Mouse (Mus musculus): ENCODE data around the gene Yipf1.
A peak's percentile ranks its signal among the peaks of the same experiment; 100 is the strongest.
"Not testable (repeated sequence)": the region's sequence is repeated elsewhere in the genome, so short reads cannot be mapped to it uniquely, and the experiment has no call there.

Yipf1 gene

DNA sequence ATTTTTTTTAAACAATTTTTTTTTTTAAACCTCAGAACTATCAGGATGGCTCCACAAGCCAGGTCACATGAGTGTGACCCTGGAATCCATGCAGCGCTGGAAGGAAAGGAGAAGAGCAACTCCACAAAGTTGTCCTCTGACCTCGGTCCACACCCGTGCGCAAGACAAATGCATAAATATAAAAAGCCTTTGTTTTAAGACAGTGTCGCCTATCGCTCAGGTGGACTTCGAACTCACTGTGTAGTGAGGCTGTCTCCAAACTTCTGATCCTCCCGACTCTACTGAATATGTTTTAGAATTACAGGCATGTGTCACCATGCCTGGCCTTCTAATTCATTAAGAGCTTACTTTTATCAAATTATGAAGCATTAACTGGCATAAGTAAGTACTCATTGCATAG lies 14.4 kb downstream of the Yipf1 start:
- DNase-seq, result no peak

DNA sequence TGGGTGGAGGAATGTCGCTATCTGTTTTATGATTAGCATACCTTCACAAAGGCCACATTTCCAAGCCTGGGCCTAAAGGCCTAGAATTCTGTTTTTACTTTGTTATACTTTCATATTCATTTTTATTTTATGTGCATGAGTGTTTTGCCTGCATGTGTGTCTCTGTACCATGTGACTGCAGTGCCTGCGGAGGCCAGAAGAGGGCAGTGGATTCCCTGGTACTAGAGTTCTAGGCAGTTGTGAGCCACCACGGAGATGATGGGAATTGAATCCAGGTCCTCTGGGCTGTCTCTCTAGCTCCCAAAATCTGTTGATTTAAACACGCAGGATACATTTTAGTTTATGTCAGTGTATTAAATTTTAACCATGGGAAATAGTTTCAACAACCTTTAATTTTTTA lies 19.4 kb downstream of the Yipf1 start:
- no peak for DNase-seq

DNA sequence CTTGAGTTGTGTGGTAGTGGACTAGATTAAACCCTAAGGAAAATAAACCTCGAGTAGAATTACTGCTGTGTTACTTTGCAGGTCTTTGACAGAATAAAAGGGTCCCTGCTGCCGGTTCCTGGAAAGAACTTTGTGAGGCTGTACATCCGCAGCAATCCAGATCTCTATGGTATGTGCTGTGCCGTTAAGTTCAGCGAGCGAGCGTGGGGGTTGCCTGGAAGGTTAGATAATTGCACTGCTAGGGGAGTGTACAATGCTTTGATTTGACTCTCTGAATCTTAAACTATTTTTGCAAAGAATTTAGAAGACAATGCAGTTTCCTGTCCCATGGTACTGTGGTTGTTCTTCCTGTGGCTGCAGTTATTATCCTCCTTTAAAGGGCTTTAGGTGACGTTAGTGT lies 22.2 kb downstream of the Yipf1 start:
- DNase-seq, result no peak

DNA sequence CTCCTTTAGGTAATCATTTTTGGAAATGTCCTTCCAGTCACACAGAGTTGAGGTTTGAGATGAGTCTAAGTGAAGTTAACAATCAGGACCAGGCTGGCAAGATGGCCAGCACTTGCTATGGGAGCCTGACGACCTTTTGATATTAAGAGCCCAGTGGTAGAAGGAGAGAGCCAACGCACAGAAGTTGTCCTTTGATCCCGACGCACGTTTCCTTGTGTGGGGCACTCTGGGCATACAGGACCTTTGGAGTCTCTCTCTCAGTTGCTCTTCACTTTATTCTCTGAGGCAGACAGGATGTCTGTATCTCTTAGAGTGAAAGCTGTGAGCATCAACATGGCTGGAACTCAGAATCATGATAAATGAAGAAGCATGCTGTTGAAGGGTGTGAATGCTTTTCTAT lies 23.3 kb downstream of the Yipf1 start:
- no peak for DNase-seq

DNA sequence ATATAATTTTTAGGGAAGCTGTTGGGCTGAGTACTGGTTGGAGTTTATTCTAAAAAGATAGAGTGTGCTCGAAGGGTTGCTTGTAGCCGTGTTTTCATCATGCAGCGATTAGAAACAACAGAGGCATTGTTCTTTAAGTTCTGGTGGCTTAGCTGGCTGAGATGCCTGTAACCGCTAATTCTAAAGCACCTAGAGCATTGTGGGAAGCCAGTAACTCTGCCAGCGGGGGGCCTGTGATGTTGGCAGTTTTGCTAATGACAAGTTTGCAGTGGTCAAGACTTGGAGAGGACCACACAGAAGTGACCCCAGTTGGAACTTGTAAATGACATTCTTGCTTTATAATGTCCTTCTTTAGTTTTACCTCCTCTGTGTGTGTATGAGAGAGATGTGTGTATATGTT lies 27.2 kb downstream of the Yipf1 start:
- DNase-seq, result no peak

DNA sequence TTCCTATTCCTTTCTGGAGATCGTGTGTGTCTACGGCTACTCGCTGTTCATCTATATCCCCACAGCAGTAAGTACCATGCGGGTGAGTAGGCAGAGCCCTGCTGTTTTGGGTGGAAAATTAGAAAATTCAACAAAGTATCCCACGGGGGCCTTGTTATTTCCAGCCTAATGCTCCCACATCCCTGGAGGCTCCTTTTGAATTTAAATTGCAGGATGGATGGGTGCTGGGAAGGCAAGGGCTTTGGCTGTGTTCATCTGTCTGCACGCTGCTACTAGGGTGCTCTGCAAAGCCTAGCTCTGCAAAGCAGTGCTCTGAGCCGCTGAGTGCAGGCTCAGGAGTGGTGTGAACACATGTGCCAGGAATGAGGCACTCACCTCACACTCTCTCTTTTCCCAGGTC lies 30.4 kb downstream of the Yipf1 start:
- peak; percentile 66 for DNase-seq

DNA sequence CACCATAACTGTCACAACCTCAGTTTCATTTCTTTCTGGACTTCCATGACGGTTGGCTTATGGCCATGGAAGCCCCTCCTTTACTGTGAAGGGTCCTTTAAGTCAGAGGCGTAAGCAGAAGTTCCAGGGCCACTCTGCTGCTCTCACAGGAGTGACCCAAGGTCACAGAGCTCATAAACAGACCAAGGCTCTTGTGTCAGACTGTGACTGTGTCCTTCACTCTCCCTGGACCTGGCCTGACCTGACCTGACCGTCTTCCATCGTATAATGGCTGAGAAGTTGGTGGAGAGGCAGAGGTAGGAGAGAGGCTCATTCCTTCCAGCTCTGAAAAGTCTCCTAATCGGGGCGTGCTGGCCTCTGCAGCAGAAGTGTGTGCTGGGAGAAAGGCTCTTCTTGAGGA lies 33.1 kb downstream of the Yipf1 start:
- DNase-seq, result no peak

DNA sequence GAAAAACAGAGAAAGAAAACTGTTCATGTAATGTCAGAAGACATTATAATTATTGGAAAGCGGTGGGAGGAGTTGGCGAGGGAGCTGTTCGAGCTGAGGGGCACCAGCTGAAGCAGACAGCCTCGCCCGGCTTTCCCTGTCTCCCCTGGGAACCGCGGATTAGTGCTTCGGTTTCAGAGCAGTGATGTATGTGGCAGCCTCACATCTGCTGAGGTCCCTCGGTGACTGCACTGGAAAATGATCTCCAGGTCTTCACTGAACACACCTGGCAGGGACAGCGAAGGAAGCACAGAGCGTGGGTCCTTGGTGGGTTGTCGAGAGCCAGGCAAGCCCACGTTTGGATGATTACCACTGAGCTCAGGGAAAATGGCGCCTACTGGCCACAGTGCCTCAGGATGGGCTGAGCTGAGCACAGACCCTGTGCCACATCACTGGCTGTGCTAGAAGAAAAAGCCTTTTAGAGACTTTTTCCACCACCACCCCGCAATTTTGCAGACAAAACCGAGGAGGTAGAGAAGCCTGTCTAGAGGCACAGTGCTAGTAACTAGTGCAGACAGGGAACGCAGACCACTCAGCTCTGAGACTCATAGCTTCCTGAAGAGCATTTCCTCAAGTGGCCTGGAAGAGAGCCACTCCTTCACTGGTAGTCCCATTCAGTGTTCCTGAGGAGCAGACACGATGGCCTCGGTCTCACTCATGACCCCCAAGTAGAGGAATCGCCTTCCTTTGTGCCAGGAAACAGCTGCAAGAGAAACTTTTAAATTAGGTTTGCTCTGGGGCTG lies 34.6 kb downstream of the Yipf1 start:
- no peak for DNase-seq

DNA sequence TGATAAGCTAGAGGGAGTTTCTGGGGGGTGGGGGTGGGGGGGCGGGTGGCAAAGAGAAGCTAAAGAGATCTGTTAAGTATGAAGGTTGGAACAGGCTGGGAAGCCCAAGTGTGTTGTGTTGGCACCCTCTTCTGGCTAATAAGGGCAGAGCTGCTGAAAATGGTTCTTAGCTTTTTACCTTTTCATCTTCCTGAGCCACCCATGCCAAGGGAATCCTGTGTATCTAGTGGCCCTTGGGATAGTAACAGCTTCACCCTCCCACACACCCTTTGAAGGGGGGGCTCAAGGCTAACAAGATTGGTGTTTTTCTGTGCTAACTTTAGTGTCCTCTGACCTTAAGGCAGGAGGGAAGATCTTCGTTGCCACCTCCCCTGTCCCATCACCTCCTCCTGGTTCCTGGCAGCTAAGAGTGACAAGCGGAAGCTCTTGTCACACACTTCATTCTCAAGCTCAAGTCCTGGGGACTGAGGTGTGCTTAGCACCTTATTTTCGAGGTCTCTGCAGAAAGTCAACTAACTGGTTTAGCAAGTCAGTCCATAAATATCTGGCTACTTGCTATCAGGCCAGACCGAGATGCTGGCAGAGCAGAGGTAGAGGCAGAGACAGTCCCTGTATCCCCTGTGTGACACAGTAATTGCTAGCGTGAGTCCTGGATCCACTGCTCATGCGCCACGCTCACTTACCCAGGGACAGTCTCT lies 35.3 kb downstream of the Yipf1 start:
- DNase-seq, result peak; percentile 38

DNA sequence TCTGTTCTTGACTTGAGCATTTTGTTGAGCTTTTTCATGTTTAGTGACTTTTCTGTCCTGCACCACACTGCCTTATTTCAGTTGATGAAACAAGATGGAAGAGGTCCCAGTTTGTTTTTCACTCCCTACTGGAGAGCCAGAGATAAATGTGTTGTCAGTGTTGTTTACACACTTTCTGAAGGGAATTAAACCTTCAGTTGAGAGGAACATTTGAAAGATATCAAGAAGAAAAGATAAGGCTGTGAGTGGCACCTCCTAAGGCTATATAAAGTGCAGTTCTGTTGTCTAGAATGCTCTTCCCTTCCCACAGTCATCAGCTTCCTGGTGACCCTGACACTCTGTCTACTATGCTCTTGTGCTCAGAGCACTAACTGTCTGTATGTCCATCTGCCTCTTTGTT lies 37.2 kb downstream of the Yipf1 start:
- DNase-seq, result no peak

DNA sequence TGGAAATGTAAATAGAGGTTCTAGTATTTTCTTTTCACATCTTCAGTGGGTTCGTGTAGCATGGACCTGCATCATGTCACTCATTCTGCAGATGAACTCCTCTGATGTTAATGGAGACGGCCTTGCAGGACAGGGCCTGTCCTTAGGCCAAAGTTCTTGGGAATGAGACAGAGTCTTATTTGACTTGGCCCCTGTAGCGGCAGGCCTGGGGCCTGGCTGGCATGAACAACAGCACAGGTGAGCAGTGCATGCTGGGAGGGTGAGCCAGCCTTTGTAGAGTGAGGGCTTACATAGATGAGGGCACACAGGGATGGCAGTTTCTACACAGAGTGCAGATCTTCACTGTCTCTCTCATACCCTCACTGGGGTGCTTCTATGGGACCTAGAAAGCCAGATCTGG lies 39.4 kb downstream of the Yipf1 start:
- no peak for DNase-seq

DNA sequence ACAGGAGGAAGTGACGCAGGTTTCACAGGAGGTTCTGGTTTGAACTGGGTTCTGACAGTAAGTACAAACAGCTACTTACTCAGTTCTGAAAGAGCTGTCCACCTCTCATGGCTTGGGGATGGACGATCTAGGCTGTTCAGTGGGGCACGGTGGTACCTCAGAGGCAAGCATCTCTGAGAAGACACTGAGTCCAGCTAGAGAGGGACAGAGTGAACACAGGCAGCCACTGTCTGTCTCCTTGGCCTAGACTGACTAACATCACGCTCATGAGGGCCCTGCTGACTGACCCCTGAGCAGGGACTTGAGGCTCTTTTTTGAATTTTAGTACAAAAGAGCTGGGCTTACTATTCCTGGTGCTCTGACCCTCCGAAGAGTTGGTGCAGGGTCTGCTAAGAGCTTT lies 40.0 kb downstream of the Yipf1 start:
- no peak for DNase-seq

DNA sequence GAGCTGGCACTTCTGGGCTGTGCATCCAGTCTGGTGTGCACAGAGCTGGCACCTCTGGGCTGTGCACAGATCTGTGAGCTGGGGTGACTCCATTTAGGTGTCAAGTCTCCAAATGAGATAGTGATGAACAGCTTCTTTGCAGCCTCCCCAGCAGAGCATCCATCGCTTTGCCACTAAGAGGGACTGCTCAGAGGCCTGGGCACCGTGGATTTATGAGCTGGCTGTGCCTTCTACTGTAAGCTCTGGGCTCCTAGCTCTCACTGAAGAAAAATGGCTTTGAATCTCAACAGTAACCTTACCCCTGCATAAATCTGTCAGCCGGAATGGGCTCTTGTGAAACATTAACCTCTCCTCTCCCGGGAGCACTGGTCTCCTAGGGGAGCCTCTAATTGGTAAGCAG lies 40.4 kb downstream of the Yipf1 start:
- no peak for DNase-seq

DNA sequence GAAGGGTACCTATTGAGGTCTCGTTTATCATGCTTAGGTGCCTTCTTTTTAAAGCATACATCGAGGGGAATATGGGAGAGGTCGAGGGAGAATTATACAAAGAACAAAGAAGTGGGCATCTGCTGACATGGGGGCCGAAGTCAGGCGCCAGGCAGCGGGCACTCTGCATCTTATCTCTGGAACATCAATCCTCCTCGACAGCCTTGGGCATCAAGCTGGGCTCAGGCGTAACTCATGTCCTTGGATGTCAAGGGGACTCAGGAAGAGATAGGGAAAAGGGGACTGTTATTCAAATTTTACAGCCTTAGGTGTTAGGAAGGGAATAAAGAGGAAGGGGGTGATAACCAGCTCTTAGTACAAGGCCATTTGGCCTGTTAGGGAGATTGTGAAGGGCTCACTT lies 43.0 kb downstream of the Yipf1 start:
- DNase-seq, result not testable (repeated sequence)

DNA sequence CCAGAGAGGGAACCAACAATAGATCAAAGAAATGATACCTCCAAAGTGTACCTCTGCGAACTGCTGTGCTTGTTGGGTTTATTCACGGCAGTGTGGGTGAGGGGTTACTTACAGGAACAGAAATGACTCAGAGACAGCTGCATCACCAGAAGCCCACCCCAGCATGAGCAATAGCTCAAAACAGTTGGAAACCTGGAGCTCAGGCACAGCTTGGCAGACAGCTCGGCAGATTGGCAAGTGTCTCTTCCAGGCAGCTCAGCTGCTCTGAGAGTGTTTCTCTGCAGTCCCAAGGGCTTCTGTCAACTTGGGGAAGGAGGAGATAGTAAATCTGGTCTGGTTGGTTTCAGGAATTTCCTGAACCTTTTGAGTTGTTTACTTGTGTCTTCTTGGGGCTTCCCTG lies 44.3 kb downstream of the Yipf1 start:
- DNase-seq, result peak; percentile 66

DNA sequence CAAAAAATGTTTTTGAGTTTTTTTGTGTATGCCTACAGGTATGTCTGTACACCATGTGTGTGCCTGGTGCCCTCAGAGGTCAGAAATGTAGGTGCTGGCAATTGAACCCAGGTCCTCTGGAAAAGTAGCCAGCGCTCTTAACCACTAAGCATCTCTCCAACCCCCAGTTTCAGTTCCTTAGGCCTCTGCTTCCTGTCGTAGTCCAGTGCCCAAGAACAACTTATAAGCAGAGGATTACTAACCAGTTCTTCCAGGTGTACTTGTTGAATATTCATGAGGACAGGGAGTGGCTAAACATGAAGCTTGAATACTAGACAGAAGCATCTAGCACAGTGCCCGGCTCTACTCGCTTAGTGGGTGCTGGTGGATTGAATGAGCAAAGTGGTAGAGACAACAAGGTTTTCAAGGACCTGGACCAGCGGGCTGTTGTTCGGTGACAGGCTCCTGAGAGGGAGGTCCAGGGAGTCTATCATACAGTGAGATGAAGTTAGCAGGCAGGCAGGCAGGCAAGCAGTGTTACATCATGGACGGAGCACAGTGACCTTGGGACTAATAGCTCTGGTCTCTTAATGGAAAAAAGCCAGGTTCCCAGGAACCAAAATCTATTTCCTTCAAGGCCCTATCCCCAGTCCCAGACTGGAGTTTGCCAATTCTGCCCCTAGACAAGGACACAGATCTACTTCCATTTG lies 46.4 kb downstream of the Yipf1 start:
- DNase-seq, result no peak

DNA sequence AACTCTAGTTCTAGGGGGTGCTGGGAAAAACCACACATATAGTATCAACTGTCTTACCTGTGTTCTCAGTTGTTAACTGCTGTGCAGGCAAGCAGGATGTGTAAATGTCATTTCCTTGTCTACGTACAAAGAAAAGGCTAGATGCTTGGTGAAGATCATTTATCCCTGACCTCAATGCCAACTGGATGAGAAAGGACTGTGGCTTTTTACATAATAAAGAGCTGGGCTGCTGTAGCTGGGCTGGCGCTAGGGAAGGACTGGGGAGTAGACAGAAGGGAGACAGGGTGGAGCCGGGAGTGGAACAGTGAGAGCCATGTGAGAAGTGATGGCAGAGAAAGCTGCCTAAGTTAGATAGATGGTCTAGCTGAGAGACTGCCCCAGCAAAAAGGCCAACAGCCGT lies 48.6 kb downstream of the Yipf1 start:
- no peak for DNase-seq

DNA sequence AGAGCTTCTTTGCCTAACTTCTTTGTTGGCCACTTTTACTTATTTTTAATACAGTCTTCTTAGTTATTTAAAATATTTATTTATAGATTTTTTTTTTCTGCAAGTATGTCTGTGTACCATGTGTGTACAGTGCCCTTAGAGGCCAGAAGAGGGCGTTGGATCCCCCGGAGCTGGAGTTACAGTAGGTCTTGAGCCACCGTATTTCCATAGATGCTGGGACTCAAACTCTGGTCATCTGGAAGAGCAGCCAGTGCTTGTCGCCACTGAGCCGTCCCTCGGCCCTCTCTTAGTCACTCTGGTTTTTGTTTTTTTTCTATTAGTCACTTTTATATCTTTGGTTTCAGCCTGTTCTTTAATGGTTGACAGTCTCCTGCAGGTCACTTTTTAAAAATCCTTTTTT lies 49.4 kb downstream of the Yipf1 start:
- DNase-seq, result no peak

DNA sequence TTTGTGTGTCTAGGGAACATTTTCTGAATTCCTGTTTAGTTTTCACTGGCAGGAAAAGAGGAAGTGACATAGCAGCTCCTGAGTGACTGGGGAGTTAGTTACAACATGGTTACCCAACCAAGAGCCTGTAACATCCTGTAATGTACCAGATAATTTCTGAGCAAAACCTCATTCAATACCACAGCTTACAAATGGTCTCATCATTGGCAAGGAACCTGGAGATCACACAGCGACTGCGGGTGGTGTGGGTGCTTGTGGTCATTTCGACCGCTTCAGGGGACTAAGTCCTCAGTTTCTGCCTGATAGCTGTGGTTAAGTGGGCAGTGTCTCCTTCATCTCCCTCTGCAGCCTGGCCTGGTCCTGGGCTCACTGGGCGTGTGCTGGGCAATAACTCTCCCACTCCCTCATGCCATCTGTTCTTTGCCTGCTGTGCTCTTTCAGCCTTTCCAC lies 50.1 kb downstream of the Yipf1 start:
- DNase-seq, result no peak

DNA sequence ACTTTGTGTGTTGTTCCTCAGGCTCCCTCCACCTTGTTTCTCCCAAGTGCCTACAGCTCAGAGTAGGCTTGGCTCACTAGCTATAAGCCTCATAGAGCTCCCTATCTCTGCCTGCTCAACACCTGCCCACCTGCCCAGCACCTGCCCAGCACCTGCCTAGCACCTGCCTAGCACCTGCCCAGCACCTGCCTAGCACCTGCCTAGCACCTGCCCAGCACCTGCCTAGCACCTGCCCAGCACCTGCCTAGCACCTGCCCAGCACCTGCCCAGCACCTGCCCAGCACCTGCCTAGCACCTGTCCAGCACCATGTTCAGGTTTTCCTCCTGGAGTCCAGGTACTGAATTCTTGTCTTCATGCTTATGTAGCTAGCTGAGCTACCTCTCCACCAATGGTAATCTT lies 52.2 kb downstream of the Yipf1 start:
- not testable (repeated sequence) for DNase-seq

DNA sequence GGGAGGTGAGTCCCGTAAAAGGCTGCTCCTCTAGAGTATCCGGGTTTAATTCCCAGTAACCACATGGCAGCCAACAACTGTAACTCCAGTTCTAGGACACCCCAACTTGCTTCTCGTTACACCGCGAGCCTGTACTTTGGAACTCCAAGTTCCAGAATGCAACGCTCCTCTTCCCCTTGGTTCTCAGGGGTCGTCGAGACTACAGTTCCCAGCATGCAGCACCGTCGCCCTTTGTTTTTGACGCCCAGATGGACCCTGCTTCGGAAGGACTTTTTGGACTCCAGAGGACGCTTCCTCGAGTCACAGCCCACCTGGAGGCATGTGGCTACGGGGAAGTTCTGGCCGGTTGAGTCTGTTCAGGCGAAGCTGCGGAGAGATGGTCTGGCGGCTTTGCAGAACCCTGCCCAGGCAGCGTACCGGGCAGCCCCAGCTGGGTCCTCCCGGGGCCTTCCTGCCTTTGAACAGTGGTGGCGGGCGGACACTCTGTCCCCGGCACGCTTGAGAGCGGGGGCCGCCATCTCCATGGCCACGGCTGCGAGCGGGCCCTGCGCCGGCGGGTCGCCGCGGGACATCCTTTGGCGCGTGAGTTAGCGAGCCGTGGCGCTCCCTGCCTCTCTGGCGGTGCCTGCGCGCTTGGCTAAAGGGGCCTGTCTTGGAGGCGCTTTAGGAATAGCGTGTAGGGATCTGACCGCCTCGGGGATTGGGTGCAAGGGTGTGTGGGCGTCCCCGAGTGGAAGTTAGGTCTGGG lies 53.6 kb downstream of the Yipf1 start, which contains the start of gene Ndc1:
TSS of gene Ndc1 (plus strand) at position 218 of the 748 bp plus-strand sequence.
- DNase-seq, result peak; percentile 88

DNA sequence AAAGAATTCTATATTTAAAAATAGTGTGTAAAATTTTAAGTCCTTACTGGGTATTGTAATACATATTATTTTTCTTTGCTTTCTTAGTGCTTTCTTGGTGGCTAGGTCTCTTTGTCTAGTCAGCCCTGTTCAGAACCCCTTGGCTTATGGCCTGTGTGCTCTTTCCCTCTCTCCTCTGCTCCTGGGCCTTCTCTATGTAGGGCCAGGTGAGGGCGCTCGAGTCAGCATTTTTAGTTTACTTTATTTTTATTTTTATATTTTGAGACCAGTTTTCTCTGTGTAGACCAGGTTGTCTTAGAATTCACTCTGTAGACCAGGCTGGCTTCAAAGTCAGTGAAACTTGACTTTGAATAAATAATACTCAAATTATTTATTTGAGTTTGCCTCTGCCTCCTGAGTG lies 58.1 kb downstream of the Yipf1 start:
- DNase-seq, result no peak

DNA sequence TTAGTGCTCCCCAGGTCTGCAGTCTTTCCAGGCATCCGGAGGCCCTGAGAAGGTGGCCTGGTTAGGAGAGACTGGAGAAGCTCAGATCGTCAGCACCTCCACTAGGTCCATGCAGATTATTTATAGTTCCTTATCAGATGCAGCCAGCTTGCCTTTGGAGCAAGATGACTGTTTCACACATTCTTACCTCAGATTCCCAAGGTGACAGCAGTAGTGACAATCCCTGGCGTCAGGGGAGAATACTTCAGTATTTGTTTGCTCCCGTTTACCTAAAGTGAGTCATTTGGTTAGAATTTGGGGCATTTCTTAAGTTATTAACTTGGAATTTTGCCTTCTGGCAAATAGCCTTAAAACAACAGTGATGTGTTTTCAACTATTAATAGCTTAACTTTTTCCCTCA lies 60.5 kb downstream of the Yipf1 start:
- DNase-seq, result no peak
